Mouse (Mus musculus): ENCODE measurements at regions not wholly inside any gene's neighbourhood (a gene's known extent, or its start where the extent isn't known, plus 50 kb on each side); places are given as distances from the start of the nearest gene placed in this dataset.

DNA sequence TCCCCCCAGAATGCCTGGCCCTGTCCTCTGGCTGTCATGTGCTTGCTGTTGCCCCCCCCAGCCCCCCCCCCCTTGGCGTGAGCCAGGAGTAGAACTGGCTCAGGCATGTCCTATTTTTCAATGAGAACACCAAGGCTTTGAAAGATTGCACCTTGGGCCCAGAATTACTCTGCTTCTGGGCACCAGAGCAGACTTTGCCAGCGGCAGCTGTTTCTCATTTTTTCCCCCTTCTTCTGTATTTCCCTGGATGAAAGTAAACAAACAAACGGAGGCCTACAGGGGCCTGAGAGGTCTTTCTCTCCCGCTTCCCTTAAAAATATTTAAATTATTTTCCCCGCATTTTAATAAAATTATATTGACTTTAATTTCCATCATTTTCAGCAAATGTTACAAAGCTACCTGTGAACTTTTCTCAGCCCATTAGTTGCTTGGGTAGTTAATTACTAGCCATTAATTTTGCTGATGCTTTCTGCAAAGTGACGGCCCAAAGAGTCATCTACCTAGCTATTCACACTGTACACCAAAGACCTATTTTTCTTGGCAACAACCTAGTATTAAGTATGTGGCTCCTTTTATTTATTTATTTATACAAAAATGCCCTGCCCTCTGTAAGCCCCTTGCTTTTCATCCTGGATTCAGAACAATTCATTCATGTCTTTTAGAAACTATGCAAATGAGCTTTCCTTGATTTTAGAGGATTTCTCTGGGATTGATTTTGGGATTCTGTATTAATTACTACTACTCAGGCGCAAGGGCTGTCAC is 496.2 kb upstream of the Fam160b2 start:
- H3K36me3 ChIP-seq (ENCODE audit: control insufficient read depth, insufficient read depth, low read length): no peaks in the 10 kb centered on the region

DNA sequence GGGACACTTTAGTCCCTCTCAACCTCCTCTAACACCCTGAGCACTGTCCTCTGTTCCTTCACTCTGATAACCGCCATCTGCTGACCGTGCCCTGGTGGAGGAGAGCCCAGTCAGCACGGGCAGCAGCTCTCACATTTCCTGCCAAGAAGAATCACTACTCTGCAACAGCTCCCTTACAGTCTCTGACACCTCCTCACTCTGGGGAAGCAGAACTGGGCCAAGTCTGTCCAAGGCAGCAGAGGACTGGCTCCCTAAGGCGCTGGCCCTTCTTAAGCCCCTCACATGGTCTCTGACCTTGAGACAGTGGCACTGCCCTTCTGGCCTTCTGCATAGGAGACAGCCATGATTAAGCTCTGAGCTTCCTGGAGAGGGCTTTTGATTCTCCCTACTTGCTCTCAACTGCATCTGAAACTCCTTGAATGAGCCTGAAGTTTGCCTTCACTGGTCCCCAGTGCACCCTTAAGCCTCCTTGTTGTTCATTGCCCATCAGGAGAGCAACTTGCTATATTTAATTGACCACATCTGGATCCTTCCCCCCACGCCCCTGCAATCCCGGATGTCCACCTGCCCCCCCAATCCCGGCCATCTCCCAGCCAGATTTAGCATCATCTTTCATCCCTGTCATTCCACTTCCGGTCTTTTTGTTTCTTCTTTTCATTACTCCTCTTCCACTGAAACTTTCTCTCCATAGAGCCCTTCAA is 493.1 kb upstream of the Fam160b2 start:
- DNase-seq (ENCODE audit: extremely low read depth, low read depth, low spot score): no peak
- H3K27me3 ChIP-seq (ENCODE audit: control insufficient read depth, insufficient read depth, low read length): no peaks in the 10 kb centered on the region
- no peak overlapping the region for H3K4me3 ChIP-seq (ENCODE audit: insufficient read depth, low read depth, low read length)
- WGBS: 67% methylated on average over 8 of the region's 8 CpGs
- no peak overlapping the region for H3K9ac ChIP-seq (ENCODE audit: low read depth, low read length)
- H3K36me3 ChIP-seq (ENCODE audit: control insufficient read depth, insufficient read depth, low read length): no peaks in the 10 kb centered on the region
- TF ChIP-seq POLR2A (IDR thresholded peaks at IDR 0.05; ENCODE audit: extremely low read depth, insufficient read depth, low read length) (no peak), CTCF (IDR thresholded peaks at IDR 0.05; ENCODE audit: low read depth, low read length) (no peak)
- H3K4me1 ChIP-seq (ENCODE audit: control insufficient read depth, insufficient read depth, low read length): no peaks in the 10 kb centered on the region
- no peak overlapping the region for H3K27ac ChIP-seq (replicated peaks; ENCODE audit: insufficient read depth, low read depth, low read length)
- H3K79me2 ChIP-seq (ENCODE audit: control insufficient read depth, insufficient read depth, low read length): no peaks in the 10 kb centered on the region

More for the DNA sequence above, 496.2 kb upstream of the Fam160b2 start:
- Histone ChIP-seq H3K27ac (replicated peaks; ENCODE audit: insufficient read depth, low read depth, low read length) (no peak overlapping the region), H3K4me3 (ENCODE audit: insufficient read depth, low read depth, low read length) (no peak overlapping the region), H3K9ac (ENCODE audit: low read depth, low read length) (no peak overlapping the region), H3K4me1 (ENCODE audit: control insufficient read depth, insufficient read depth, low read length) (no peaks in the 10 kb centered on the region), H3K79me2 (ENCODE audit: control insufficient read depth, insufficient read depth, low read length) (no peaks in the 10 kb centered on the region), H3K27me3 (ENCODE audit: control insufficient read depth, insufficient read depth, low read length) (no peaks in the 10 kb centered on the region)
- WGBS: 80% methylated on average over 7 of the region's 7 CpGs
- TF ChIP-seq POLR2A (IDR thresholded peaks at IDR 0.05; ENCODE audit: extremely low read depth, insufficient read depth, low read length) (no peak), CTCF (IDR thresholded peaks at IDR 0.05; ENCODE audit: low read depth, low read length) (no peak)
- no peak for DNase-seq (ENCODE audit: extremely low read depth, low read depth, low spot score)

DNA sequence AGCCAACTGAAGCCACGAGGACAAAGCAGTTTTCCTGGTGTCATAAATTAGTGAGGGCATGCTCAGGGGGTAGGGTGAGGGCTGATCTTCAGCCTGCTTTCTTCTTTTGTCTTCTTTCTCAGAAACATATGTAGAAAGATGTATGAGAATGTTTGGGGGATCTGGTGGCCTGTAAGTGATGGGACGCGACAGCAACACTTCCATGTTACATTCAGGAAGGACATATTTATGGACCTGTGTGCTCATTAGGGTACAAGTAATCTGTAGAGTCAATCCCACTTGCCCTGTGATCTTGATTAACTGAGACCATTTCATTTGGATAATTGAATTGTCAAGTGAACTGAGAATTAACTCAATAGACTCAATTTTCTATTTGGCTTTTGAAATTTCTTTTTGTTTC is 486.1 kb upstream of the Fam160b2 start:
- no peak for TF ChIP-seq CTCF (IDR thresholded peaks at IDR 0.05; ENCODE audit: low read depth, low read length)
- TF ChIP-seq POLR2A (IDR thresholded peaks at IDR 0.05; ENCODE audit: extremely low read depth, insufficient read depth, low read length): no peak
- H3K27me3 ChIP-seq (ENCODE audit: control insufficient read depth, insufficient read depth, low read length): no peaks in the 10 kb centered on the region
- no peaks in the 10 kb centered on the region for H3K36me3 ChIP-seq (ENCODE audit: control insufficient read depth, insufficient read depth, low read length)
- H3K4me3 ChIP-seq (ENCODE audit: insufficient read depth, low read depth, low read length): no peak overlapping the region
- no peaks in the 10 kb centered on the region for H3K4me1 ChIP-seq (ENCODE audit: control insufficient read depth, insufficient read depth, low read length)
- no peak for DNase-seq (ENCODE audit: extremely low read depth, low read depth, low spot score)
- H3K27ac ChIP-seq (replicated peaks; ENCODE audit: insufficient read depth, low read depth, low read length): no peak overlapping the region
- H3K9ac ChIP-seq (ENCODE audit: low read depth, low read length): no peak overlapping the region
- WGBS: 78% methylated on average over 3 of the region's 3 CpGs
- no peaks in the 10 kb centered on the region for H3K79me2 ChIP-seq (ENCODE audit: control insufficient read depth, insufficient read depth, low read length)

DNA sequence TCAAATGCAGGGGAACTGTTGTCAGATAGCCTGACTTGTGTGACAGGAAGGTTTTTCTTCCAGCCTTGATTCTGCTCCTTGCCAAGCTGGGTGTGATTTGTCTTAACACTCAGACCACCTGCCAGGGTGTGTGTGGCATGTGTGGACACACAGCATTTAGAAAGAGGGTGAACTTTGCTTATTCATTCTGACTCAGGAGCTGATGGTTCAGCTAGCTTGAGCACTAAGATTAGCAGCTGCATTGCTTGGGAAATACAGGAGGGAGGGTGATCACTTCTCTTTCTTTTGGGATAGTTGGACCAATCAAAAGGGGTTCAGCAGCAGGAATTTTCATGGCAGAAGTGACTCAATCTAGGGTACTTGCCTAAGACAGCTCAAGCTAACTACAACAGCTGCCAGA is 482.7 kb upstream of the Fam160b2 start:
- Histone ChIP-seq H3K27me3 (ENCODE audit: control insufficient read depth, insufficient read depth, low read length) (no peaks in the 10 kb centered on the region), H3K79me2 (ENCODE audit: control insufficient read depth, insufficient read depth, low read length) (no peaks in the 10 kb centered on the region), H3K36me3 (ENCODE audit: control insufficient read depth, insufficient read depth, low read length) (no peaks in the 10 kb centered on the region), H3K9ac (ENCODE audit: low read depth, low read length) (no peak overlapping the region), H3K4me3 (ENCODE audit: insufficient read depth, low read depth, low read length) (no peak overlapping the region), H3K4me1 (ENCODE audit: control insufficient read depth, insufficient read depth, low read length) (no peaks in the 10 kb centered on the region), H3K27ac (replicated peaks; ENCODE audit: insufficient read depth, low read depth, low read length) (no peak overlapping the region)
- no peak for DNase-seq (ENCODE audit: extremely low read depth, low read depth, low spot score)
- TF ChIP-seq POLR2A (IDR thresholded peaks at IDR 0.05; ENCODE audit: extremely low read depth, insufficient read depth, low read length) (no peak), CTCF (IDR thresholded peaks at IDR 0.05; ENCODE audit: low read depth, low read length) (no peak)

DNA sequence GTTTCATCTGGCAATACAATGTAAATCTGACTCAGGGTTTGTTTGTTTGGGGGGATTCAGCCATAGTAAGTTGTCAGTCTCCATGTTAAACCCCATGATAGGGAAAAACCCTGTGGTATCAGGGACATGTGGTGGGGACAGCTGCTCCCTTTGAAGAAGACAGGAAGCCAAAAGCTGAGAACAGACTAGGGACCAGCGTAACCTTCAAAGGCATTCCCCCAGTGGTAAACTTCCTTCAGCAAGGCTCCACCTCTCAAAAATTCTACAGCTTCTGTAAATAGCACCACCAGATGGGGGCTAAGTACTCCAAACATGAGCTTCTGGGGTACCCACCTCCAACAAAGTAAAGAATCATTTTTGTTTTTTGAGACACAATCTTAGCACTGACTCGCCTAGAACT is 476.0 kb upstream of the Fam160b2 start:
- Histone ChIP-seq H3K4me3 (ENCODE audit: insufficient read depth, low read depth, low read length) (no peak overlapping the region), H3K27ac (replicated peaks; ENCODE audit: insufficient read depth, low read depth, low read length) (no peak overlapping the region), H3K9ac (ENCODE audit: low read depth, low read length) (no peak overlapping the region), H3K27me3 (ENCODE audit: control insufficient read depth, insufficient read depth, low read length) (0 out of 2 replicates have a peak, but pooled peaks cover 2% of the 10 kb centered on the region), H3K36me3 (ENCODE audit: control insufficient read depth, insufficient read depth, low read length) (no peaks in the 10 kb centered on the region), H3K79me2 (ENCODE audit: control insufficient read depth, insufficient read depth, low read length) (no peaks in the 10 kb centered on the region), H3K4me1 (ENCODE audit: control insufficient read depth, insufficient read depth, low read length) (no peaks in the 10 kb centered on the region)
- DNase-seq (ENCODE audit: extremely low read depth, low read depth, low spot score): no peak
- 64% methylated on average over 2 of the region's 2 CpGs for WGBS
- TF ChIP-seq CTCF (IDR thresholded peaks at IDR 0.05; ENCODE audit: low read depth, low read length): no peak
- no peak for TF ChIP-seq POLR2A (IDR thresholded peaks at IDR 0.05; ENCODE audit: extremely low read depth, insufficient read depth, low read length)

DNA sequence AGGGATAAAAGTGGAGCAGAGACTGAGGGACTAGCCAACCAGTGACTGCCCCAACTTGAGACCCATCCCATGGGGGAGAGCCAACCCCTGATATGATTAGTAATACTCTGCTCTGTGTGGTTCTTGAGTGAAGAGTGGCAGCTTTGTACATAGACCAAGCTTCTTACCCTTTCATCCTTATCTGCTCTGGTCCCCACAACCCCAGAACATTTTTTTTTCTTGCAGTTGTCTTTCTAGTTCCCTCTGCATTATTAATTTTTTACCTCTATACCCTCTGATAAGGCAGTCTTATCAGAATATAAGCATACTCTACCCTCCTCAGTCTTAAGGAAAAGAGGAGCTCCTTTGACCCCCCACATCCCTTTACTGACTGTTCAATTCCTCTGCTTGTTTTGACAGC is 474.4 kb upstream of the Fam160b2 start:
- DNase-seq (ENCODE audit: extremely low read depth, low read depth, low spot score): no peak
- Histone ChIP-seq H3K27ac (replicated peaks; ENCODE audit: insufficient read depth, low read depth, low read length) (no peak overlapping the region), H3K36me3 (ENCODE audit: control insufficient read depth, insufficient read depth, low read length) (no peaks in the 10 kb centered on the region), H3K27me3 (ENCODE audit: control insufficient read depth, insufficient read depth, low read length) (0 out of 2 replicates have a peak, but pooled peaks cover 2% of the 10 kb centered on the region), H3K4me1 (ENCODE audit: control insufficient read depth, insufficient read depth, low read length) (no peaks in the 10 kb centered on the region), H3K79me2 (ENCODE audit: control insufficient read depth, insufficient read depth, low read length) (no peaks in the 10 kb centered on the region), H3K9ac (ENCODE audit: low read depth, low read length) (no peak overlapping the region), H3K4me3 (ENCODE audit: insufficient read depth, low read depth, low read length) (no peak overlapping the region)
- TF ChIP-seq CTCF (IDR thresholded peaks at IDR 0.05; ENCODE audit: low read depth, low read length) (no peak), POLR2A (IDR thresholded peaks at IDR 0.05; ENCODE audit: extremely low read depth, insufficient read depth, low read length) (no peak)
